Mouse (Mus musculus) lung, adult 2 months (tissue): ENCODE measurements around the gene 1600012H06Rik.

Experiments used
- CTCF ChIP-seq: fragments of 200-500 bp; IDR thresholded peaks from 2 replicates; pipeline ENCODE4 v1.5.1; 2011; ENCODE audit warnings: mild to moderate bottlenecking, low read length, control low read depth; ENCODE audit not compliant: insufficient read depth
- POLR2A ChIP-seq: fragments of 200-500 bp; IDR thresholded peaks from 2 replicates; pipeline ENCODE4 v1.6.1; 2011; ENCODE audit warnings: low read depth, mild to moderate bottlenecking, control low read depth, low read length, borderline replicate concordance; ENCODE audit errors: extremely low read depth

DNA sequence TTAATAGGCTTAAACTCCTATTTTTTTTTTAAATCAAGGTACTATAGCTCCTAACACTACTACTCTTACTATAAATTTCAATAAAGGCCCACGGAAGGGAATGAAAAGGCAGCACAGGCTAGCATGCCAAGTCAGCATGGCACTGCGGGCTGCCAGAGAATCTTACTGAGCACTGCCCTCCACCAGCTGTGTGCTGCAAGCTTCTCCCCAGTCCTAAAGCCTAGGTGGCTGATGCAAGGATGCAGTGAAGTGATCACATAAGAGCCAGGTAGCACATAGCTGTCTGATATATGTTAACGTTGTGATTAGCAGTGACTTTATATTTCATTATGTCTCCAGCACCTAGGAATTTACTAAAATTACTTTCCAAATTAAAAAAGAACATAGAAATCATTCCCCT, 17.0 kb downstream of the 1600012H06Rik start:
- TF ChIP-seq POLR2A (no peak), CTCF (no peak)
